Mouse (Mus musculus) kidney, postnatal 0 days (tissue): ENCODE data around the gene Itga1. TPM values are rescaled to one million over a fixed set of nuclear protein-coding genes. Genes with fewer than 3 reads are reported as not detected.

Experiments
- ATAC-seq: fragments of 200-750 bp; cut with Nextera tagmentation; replicated peaks from 2 replicates; pipeline ENCODE4 v1.8.0; 2017; ENCODE audit warnings: low read depth, moderate number of reproducible peaks, moderate TSS enrichment, moderate library complexity; ENCODE audit not compliant: low FRiP score
- DNase-seq: peaks from one replicate; pipeline ENCODE4 v3.0.0-alpha.2; 2016; ENCODE audit warnings: low spot score
- H3K27ac ChIP-seq: fragments of 300-500 bp; sonication (generic); 2 replicates; pipeline ENCODE4 v1.5.1; 2014; ENCODE audit warnings: mild to moderate bottlenecking
- H3K27me3 ChIP-seq: fragments of 300-500 bp; sonication (generic); 2 replicates; pipeline ENCODE4 v1.6.1; 2014; ENCODE audit warnings: low read length, mixed read lengths; ENCODE audit not compliant: insufficient read depth
- H3K36me3 ChIP-seq: fragments of 300-500 bp; sonication (generic); 2 replicates; pipeline ENCODE4 v1.6.1; 2014; ENCODE audit warnings: low read length, mixed read lengths; ENCODE audit not compliant: insufficient read depth
- H3K4me1 ChIP-seq: fragments of 300-500 bp; sonication (generic); replicated peaks from 2 replicates; pipeline ENCODE4 v1.6.1; 2014; ENCODE audit warnings: antibody characterized with exemption, low read length, mixed read lengths; ENCODE audit not compliant: insufficient read depth
- H3K4me2 ChIP-seq: fragments of 300-500 bp; sonication (generic); 2 replicates; pipeline ENCODE4 v1.6.1; 2014; ENCODE audit warnings: mild to moderate bottlenecking, low read length, moderate library complexity, mixed read lengths
- H3K4me3 ChIP-seq: fragments of 300-500 bp; sonication (generic); replicated peaks from 2 replicates; pipeline ENCODE4 v1.5.1; 2014; ENCODE audit warnings: low read depth, low read length
- H3K9ac ChIP-seq: fragments of 300-500 bp; sonication (generic); 2 replicates; pipeline ENCODE4 v1.6.1; 2014; ENCODE audit warnings: low read depth, low read length
- H3K9me3 ChIP-seq: fragments of 300-500 bp; sonication (generic); replicated peaks from 2 replicates; pipeline ENCODE4 v1.6.1; 2016; ENCODE audit warnings: low read length, inconsistent platforms, mixed read lengths
- CTCF ChIP-seq: IDR thresholded peaks from 2 replicates; pipeline ENCODE4 v1.5.1; 2016; ENCODE audit warnings: antibody characterized with exemption, low read depth, mild to moderate bottlenecking, moderate library complexity
- WGBS: fragments of 180-500 bp; shearing (Covaris S2); extraction: QIAGEN DNeasy Blood & Tissue Kit; methylation state at CpG from one replicate; pipeline ENCODE4 v1.1.7; 2014; 5-methylcytosine and 5-hydroxymethylcytosine counted together
- polyA plus RNA-seq: library from polyadenylated mRNA; unstranded; fragments of >200 nt; fragmentation: Nextera tagmentation; extraction: Ambion mirVana; gene quantifications from 2 replicates; pipeline ENCODE4 v1.2.1, GENCODE M21; 2015

The Itga1 gene
- polyA plus RNA-seq, 1 experiment from 2014 or later: 27.1 TPM

DNA sequence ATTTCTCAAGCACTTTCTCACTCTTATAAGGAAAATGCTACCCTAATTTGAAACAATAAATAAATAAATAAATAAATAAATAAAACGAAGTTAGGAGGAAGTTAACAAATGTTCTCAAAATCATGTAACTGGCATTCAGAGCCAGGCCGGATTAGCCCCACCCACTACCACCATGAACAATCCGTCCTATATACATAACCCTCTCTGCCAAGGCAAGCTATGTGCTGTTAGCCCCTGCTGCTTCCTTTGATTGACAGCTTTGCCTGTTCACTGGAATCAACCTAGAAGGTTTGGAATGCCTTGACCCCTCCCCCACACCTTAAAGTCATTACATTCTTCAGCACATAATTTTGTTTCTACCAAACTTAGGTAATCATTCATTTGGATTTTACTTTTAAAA lies 10.3 kb downstream of the Itga1 start:
- Histone ChIP-seq H3K4me2 (0 out of 2 replicates have a peak overlapping the region, but pooled peaks have one; percentile 98), H3K36me3 (peaks cover 2% of the 10 kb centered on the region; the same call in 1 of the 2 replicates), H3K27ac (peak overlapping the region; percentile 92; the same call in 1 of the 2 replicates), H3K9me3 (no peaks in the 10 kb centered on the region), H3K4me1 (peaks cover 9% of the 10 kb centered on the region), H3K4me3 (no peak overlapping the region), H3K9ac (no peak overlapping the region), H3K27me3 (no peaks in the 10 kb centered on the region)
- DNase-seq: no peak
- ATAC-seq: no peak
- 77% methylated on average over 3 of the region's 3 CpGs for WGBS
- TF ChIP-seq CTCF: no peak

DNA sequence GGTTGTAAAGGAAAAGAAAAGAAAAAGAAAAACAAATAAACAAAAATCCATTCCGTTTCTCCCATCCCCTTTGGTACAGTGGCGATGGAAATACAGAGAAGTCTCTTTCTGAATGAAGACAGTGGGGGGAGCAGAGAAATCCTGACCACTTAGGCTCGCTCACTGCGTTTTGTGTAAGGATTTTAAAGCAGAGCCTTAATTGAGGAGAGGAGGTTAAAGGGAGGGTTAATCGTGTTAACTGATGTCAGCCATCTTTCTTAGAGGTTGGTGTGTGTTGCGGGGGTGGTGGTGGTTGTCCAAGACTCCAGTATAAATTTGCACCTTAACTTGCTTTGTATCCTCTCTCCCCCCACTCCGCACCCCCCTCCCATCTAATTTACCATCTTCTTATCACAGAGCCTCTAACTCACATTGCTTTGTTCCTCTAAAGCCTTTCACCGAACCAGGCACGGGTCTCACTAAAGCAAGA lies 10.8 kb downstream of the Itga1 start:
- no peak for TF ChIP-seq CTCF
- peak overlapping the region; percentile 76; the same call in 1 of the 2 replicates for H3K9ac ChIP-seq
- no peaks in the 10 kb centered on the region for H3K9me3 ChIP-seq
- peak overlapping the region; percentile 98 for H3K4me2 ChIP-seq
- no peaks in the 10 kb centered on the region for H3K27me3 ChIP-seq
- DNase-seq: no peak
- H3K4me1 ChIP-seq: peaks cover 9% of the 10 kb centered on the region
- peak overlapping the region; percentile 92 for H3K27ac ChIP-seq
- peak overlapping the region; percentile 59 for H3K4me3 ChIP-seq
- no peak for ATAC-seq
- 42% methylated on average over 9 of the region's 9 CpGs for WGBS
- H3K36me3 ChIP-seq: peaks cover 2% of the 10 kb centered on the region; the same call in 1 of the 2 replicates

DNA sequence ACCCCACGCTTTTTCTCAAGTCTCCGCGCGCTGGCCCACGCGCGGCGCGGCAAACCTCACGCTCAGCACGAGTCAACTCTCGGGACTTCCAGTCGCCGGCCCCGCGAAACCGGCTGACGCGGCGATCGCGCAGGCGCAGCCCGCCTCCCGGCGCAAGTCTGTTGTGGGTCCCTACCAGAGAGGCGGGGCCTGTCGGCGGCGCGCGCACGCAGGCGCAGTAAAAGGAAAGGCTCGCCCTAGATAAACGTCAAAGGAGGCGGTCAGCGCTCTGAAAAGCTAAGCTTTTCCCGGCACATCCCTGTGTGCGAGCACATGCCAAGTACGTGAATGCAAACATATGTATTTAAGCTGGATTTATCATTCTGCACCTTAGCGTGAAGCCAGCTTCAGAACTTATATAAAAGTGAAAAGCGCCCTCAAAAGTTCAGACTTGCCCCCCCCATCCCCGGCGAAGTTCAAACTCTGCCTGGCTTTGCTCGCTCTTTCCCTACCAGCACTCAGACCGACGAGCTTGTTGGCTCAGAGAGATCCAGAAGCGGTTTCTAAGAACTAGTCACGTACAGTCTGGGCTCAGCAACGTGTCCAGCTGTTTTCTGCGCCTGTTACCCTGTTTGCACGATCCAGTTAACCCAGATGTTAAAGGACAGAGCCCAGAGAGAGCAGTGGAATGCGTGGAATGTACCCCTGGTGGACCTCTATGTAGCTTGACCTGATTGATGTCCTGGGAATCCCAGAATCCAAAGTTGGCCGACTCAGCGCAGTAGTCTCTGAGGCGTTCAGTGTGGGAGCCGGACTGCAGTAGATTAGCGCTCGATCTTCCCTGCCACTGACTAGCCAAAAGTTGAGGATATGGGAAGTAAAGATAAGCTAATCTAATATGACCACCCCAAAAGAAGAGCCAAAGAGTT lies 11.4 kb downstream of the Itga1 start, which contains the start of gene Pelo:
Gene Pelo, minus strand, starts transcription at position 118 of the 908 bp plus-strand sequence.
- under 1% methylated on average over 60 of the region's 60 CpGs for WGBS
- peak; percentile 8; the same call in 1 of the 2 replicates for TF ChIP-seq CTCF
- no peaks in the 10 kb centered on the region for H3K27me3 ChIP-seq
- no peaks in the 10 kb centered on the region for H3K9me3 ChIP-seq
- peak; percentile 96 for DNase-seq
- peak within 1 kb of the TSS; percentile 98 for H3K4me2 ChIP-seq
- H3K36me3 ChIP-seq: peaks cover 2% of the 10 kb centered on the region; the same call in 1 of the 2 replicates
- ATAC-seq: peak; percentile 92
- peak within 1 kb of the TSS; percentile 92 for H3K27ac ChIP-seq
- peak within 1 kb of the TSS; percentile 59 for H3K4me3 ChIP-seq
- H3K4me1 ChIP-seq: peaks cover 9% of the 10 kb centered on the region
- H3K9ac ChIP-seq: peak within 1 kb of the TSS; percentile 76

DNA sequence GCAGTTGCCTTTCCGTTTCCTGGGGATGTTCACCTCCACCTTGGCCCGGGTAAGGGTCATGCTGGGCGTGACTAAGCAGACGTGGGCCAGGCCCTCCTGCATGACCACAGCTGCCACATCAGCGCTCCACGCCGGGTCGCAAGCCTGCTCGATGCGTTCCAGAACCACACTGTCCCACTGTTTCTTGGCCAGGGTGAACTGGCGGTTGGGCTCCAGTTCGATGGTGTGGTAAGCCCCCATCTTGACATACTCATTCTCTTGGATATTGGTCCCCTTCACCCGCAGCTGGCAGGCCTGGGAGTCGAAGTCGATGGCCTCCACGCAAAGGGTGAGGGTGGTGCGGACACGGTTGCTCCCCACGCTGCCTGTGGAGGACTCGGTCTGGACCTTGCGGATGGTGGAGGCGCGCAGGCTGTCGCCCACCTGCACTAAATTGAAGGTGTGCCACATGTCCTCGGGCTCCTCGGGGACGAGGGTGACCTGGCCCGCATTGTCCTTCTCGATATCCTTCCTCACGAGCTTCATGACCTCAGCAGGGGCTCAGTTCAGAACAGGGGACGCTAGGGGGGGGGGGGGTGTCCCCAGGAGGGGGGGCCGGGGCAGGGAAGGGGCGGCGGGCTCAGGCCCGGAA lies 12.3 kb downstream of the Itga1 start:
- Histone ChIP-seq H3K36me3 (peaks cover 2% of the 10 kb centered on the region; the same call in 1 of the 2 replicates), H3K27ac (peak overlapping the region; percentile 92), H3K4me2 (peak overlapping the region; percentile 98), H3K4me3 (peak overlapping the region; percentile 59), H3K9ac (peak overlapping the region; percentile 76), H3K4me1 (peaks cover 9% of the 10 kb centered on the region), H3K27me3 (no peaks in the 10 kb centered on the region), H3K9me3 (no peaks in the 10 kb centered on the region)
- WGBS: 4% methylated on average over 34 of the region's 35 CpGs
- ATAC-seq (peak; percentile 49), DNase-seq (no peak)
- TF ChIP-seq CTCF: no peak

DNA sequence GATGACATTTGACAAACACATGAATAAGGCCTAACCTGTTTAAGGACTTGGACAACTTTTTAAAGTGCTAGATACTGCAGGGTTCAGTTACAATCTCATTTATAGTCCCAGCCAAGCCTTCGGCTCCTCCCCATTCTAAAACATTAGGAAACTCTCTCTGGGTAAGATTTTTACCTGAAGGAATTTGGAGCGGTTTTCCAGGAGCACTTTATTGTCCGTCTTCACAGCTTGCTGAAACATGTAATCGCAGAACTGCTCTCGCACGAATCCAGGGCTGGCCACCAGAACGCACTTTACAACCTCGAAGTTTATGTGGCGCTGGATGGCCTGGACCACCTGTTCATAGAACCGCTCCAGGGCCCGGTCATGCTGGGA lies 12.8 kb downstream of the Itga1 start:
- peak overlapping the region; percentile 92 for H3K27ac ChIP-seq

DNA sequence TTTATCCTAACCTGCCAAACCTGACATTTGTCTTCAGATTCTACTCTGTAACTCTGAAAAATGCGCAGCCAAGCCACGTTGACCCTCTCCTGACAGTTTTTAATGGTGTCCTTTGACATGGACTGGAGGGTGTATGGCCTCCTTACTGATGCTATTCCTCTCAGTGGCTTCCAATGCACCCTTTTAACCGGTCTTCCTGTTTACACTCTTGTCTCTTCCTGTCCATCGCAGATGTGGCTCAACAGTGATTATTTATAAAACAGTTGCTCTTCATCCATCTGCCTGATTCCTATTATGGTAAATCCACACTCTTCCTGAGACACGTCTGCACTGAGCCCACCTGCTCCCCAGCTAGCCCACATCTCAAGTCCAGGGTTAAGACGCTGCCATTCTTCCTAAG lies 15.8 kb downstream of the Itga1 start:
- Histone ChIP-seq H3K9me3 (no peaks in the 10 kb centered on the region), H3K27me3 (no peaks in the 10 kb centered on the region), H3K4me1 (peaks cover 7% of the 10 kb centered on the region), H3K9ac (no peak overlapping the region), H3K4me2 (no peak overlapping the region), H3K27ac (no peak overlapping the region), H3K36me3 (peaks cover 2% of the 10 kb centered on the region; the same call in 1 of the 2 replicates), H3K4me3 (no peak overlapping the region)
- ATAC-seq (no peak), DNase-seq (no peak)
- 77% methylated on average over 6 of the region's 6 CpGs for WGBS
- TF ChIP-seq CTCF: no peak

More for the DNA sequence above, 12.8 kb downstream of the Itga1 start:
- Histone ChIP-seq H3K4me1 (peaks cover 9% of the 10 kb centered on the region), H3K27me3 (no peaks in the 10 kb centered on the region), H3K36me3 (peaks cover 2% of the 10 kb centered on the region; the same call in 1 of the 2 replicates), H3K4me2 (peak overlapping the region; percentile 98), H3K9me3 (no peaks in the 10 kb centered on the region), H3K9ac (peak overlapping the region; percentile 76), H3K4me3 (peak overlapping the region; percentile 59)
- no peak for TF ChIP-seq CTCF
- DNase-seq (no peak), ATAC-seq (no peak)
- WGBS: 35% methylated on average over 11 of the region's 11 CpGs
